Mouse (Mus musculus) adrenal gland, postnatal 25 days (tissue): Measurements from ENCODE around the gene Taf1c. TPM values are rescaled to one million over a fixed set of nuclear protein-coding genes. Genes with fewer than 3 reads are reported as not detected.

Experiments used
- DNase-seq: peaks from one replicate; pipeline ENCODE4 v3.0.0; 2021; ENCODE audit warnings: mixed read lengths
- total RNA-seq: library from RNA; stranded (reverse); gene quantifications from 2 replicates; pipeline ENCODE4 v1.2.3, GENCODE M21; 2021

Gene Taf1c
- total RNA-seq, 1 experiment from 2014 or later, result 15.7 TPM

DNA sequence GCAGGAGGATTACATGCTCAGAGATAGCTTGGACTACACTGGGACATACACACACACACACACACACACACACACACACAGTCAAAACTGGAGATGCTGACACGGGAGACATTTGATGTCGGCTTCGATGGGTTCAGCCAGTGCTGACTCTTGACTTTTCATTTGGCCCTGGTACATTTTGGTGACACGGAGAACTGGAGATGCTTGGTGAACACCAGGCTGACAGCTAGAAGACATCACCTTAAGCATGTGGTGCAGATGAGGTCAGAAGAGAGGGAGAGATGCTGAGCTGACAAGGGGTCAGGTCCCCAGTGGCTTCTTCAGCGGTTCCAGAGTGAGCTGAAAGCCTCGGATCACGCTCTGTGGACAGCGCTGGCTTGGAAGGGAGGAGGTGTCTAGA, 18.0 kb upstream of the Taf1c start:
- no peak for DNase-seq

DNA sequence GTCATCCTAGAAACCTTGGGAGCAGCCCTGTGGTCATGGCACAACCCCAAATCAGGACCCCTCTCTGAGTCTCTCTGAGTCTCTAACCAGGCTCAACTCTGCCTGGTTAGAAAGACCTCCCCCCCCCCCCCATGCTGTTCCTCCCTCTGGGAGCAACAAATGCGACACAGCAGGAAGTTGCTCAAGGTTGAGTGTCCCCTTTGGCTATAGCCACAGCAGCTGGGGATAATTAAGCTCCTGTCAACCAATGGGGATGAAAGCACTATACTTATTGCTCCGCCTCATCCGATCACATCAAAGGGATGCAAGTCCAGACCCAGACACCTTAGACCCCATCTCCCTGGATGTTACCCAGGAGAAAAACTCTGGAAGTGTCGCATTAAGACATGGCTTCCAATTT, 17.5 kb upstream of the Taf1c start:
- DNase-seq, result no peak

DNA sequence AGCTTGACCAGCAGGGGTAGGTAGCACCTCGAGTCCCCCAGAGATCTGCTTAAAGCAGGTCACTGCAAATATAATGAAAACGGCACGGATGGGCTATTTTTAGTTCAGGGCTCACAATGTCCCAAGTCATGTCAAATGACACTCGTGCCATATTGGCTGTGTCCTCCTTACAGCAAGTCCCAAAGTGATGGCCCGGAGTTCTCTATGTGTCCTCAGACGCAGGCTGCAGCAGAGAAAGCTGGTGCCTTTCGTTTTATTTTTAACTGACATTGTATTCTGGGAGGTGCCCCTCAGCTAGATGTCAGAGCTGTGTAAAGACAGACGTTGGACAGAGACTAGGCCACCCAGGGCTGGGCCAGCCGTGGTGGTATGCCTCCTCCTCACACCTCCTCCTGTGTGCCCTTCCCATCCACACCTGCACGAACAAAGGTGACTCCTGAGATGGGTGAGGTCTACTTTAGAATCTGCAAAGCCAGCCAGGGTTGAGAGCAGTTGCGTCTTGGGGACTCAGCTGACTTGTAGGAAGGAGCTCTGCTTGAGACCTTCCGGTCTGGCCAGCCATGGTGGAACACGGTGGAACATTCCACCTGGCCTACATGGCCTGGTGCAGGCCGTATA, 15.9 kb upstream of the Taf1c start:
- DNase-seq, result no peak

DNA sequence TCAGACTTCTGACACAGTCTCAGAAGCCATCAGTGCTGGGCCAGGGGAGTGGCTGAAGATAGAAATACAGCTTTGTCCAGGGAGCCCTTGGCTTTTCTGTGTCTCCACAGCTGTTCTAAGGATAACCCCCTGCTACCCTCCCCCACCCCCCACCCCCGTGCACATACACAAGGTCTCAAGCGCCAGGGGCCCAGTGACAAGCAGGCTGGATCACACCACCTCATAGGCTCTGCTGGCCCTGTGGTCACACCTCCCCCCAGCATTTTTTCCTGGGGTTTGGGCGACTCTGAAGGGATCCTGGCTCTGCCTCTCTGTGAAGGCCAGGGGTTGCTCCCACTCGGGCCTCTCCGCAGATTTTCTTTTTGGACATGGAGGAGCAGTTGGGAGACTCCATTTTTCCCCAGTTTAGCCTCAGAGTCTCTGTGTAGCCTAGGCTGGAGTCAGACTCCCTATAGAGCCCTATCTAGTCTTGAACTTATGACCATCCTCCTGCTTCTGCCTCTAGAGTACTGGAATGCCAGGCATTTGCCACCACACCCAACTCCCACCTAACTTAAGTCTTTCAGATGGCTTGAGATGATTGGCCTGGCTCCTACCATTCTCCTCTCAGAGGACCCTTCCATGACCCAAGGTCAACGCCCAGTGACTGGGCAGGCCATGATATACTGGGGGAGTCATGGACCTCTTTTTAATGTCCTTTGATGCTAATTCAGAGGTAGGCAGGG, 15.3 kb upstream of the Taf1c start:
- DNase-seq, result no peak

DNA sequence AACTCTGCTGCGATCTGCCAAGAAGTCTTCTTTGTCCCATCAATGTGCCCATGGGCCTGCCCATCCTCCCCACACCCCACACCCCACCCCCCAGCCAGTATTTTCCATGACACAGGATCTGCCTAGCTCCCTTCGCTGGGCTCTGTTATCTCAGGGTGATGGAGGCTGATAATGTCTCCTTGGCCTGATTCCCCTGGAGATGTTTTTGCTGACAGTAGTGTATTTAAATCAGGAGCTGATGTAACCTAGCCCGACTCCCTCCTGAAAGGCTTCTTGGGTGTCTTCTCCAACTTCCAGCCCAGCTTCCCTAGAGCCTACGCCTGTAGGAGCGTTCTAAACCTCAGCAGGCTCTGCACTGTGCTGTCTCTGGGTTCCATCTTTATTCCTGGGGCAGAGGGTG, 13.9 kb upstream of the Taf1c start:
- no peak for DNase-seq

DNA sequence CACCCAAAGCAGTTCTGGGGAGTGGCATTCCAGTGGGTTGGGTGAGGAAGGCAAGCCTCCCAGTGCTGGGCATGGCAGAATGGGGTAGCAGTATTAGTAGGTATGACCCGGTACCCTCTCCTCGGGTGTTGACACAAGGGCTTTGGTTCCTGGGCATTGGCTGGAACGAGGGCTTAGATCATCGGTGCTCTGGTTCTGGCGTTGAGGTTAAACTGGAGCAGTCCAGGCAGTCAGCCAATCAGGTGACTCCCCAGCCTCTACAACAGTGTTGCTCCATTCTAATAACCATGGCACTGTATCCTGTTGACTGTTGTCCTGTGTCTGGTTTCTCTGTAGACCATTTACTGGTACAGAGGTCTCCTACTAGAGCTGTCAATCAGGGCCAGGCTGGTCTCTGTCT, 12.6 kb upstream of the Taf1c start:
- no peak for DNase-seq

DNA sequence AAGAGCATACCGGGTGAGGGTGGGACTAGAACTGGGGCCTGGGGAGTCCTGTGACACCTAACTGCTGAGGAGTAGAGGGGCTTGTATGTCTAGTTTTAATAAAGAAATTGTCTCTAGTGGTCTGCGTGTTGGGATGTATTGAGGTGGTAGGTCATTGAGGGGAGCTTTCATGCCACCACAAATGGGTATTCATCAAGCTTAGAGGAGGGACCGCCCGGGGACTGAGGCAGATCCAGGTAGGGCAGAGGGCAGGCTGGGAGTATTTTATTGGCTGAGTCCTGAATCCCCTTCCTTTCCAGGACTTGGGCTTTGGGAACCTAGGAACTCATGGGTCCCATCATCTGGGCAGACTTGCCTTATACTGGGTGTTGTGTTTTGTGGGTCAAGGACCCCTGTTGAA, 11.8 kb upstream of the Taf1c start:
- DNase-seq, result no peak

DNA sequence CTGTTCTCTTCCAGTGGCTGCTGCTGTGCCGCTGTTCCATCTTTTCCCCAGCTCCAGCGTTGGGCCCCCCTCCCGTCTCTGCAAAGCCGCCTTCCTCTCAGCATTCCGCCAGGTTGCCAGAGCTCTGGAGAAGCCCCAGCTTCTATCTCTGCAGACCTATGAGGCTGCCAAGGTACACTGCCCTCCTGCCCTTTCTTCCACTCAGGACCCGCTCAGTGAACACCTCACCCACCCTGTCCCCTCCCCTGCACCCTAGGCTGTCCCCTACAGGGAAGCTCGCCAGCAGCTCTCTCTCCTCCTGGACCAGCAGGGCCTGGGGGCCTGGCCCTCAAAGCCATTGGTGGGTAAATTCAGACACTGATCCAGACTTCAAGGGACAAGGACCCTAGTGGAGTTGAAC, 11.3 kb upstream of the Taf1c start:
- DNase-seq, result no peak

DNA sequence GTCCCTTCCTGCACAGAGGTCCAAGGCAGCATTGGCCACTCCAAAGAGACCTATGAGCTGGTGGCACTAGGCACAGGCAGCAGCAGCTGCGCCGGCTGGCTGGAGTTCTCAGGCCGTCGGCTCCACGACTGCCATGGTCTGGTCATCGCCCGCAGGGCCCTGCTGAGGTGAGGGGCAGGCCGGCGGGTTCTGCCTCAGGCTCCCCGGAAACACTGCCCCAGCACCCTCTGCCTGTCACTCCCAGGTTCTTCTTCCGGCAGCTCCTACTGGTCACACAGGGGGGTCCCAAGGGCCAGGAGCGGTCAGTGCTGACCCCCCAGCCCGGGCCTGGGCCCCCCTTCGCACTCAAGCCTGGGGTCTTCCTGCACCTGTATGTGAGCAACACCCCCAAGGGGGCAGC, 10.1 kb upstream of the Taf1c start:
- DNase-seq, result no peak

DNA sequence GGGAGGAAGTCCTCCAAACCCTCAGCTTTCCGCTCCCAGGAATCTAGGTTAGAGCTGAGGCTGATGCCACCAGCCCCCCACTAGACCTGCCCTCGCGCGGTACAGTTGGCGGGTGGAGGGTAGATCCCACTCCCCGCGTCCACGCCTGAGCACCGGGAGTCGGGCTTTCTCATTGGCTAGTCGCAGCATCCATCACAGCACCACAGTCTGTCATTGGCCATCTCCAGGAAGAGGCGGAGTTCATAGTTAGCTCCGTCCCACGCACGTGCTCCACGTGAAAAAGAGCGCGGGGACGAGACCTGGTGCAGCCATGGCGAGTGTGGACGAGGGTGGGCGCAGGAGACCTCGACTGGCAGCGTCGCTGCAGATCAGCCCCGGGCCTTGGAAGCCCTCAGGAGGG, 7.4 kb upstream of the Taf1c start, which contains the start of gene Adad2:
Gene Adad2, plus strand, starts transcription at position 277 of the 400 bp plus-strand sequence.
- no peak for DNase-seq

DNA sequence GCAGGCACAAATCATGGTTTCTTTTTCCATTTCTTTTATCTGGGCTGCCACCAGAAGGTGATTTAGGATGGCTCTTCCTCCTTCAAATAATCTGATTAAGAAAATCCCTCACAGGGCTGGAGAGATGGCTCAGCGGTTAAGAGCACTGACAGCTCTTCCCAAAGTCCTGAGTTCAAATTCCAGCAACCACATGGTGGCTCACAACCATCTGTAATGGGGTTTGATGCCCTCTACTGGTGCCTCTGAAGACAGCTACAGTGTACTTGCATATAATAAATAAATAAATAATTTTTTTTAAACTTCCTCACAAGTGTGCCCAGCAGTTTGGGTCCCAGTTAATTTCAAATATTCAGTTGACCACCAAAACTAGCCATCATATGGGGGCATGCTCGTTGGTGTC, 1.2 kb upstream of the Taf1c start:
- no peak for DNase-seq

DNA sequence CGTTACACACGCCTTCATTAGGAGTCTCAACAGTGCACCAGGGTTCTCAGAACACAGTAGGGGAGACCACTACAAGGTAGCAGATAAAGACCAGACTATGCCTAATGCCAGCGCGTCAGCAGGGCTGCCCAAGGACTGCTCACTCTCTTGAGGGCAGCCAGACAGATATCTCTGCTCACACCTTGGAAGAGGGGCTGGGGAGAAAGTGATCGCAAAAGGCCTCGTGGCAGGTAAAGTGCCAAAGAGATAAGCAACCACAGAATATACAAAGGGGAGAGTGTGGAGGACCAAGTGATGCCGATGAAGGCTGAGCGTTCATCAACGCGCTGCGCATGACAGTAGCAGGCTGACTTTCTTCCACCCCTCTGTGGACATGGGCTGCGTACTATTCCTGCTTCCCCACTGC, 621 bp downstream of the Taf1c start:
- DNase-seq, result no peak

DNA sequence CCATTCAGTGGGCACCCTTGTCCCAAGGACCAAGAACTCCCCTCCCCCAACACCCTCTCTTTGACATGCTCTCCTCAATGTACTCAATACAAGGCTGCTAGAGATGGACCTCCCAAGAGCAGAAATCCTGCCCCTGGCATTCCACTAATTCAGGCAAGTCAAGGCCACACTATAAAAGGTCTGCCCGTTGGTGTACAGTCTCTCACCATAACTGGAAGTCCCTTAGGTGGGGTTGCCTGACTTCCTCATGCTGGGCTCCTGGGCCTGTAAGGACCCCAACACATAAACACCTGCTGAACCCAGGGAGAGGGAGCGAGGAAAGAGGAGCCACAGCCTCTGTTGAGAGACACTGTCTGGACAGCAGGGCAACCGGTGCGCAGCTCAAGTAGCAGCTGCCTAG, 1.3 kb downstream of the Taf1c start:
- DNase-seq, result no peak

DNA sequence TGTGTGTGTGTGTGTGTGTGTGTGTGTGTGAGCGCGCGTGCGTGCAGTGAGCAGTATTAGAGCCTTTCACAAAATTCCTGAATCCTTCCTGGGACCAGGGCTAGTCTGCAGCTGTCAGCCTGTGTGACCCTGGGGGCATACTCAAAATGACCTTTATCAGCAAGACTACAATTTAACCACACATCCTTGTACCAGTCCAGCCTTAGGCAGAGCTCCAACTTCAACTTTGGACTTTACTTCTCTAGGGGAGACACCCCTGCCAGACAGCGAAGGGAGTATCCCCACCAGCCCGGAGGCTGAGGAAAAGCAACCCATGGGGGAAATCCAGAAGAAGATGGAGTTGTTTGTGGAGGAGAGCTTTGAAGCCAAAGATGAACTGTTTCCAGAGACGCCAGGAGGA, 13.6 kb downstream of the Taf1c start:
- no peak for DNase-seq

DNA sequence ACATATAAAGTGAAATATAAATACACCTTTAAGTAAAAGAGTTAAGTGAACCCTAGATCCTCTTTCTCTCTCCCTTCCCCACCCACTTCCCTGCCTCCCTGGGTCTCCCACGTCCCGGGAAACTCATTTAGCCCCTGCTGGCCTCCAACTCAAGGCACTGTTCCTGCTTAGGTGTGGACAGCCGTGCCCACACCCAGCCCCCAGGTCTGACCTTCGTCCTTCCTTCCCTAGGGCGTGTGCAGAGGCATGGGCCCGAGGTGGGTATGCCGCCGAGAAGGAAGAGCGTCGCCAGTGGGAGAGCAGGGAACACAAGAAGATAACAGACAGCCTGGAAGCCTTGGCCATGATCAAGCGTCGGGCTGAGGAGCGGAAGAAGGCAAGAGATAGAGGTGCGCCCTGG, 14.7 kb downstream of the Taf1c start:
- no peak for DNase-seq

DNA sequence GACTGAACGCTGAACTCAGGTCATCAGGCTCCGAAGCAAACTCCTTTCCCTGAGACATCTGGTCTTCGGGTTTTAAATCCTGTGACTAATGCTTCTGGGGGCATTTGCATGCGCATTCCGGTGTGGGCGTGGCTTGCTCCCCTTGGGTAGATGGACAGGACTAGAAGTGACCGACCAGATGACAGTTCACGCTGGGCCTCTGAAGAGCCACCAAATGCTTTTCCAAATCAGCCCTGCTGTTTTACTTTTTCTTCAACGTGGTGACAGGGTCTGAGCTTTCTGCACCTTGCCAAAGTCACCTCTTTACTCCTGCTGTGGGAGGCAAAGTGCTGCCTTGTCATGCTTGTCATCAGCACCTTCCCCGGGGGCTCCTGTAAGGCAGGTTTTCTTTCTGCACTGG, 16.2 kb downstream of the Taf1c start:
- no peak for DNase-seq

DNA sequence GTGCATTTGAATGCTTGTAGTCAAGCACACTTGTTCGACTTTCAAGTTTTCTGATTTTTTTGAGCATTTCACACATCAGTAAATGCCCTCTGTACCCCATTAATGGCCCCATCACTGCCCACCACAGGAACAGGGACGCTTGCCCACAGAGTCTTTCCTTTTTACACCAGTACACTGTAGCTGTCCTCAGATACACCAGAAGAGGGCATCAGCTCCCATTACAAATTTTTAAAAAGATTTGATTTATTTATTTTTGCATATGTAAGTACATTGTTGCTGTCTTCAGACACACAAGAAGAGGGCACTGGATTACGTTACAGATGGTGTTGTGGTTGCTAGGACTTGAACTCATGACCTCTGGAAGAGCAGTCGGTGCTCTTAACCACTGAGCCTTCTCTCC, 16.7 kb downstream of the Taf1c start:
- DNase-seq, result no peak

DNA sequence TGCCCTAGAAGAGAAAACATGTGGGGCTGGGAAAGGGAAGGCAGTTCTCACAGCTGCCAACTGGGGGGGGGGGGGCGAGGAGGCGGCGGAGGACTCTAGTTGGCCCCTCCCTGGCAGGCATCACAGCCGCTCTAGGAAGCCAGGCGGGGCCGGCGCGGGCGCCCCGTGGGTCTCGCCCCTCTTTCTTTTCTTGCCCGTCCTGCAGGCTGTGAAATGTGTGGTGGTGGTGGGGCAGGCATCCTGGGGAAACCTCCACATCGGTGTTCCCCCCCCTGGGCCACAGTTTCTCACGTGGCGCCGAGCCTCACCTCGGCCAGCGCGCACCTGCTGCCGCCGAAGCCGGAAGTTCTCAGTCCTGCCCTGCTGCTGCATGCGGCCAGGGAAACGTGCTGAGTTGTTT, 19.1 kb downstream of the Taf1c start:
- DNase-seq, result no peak

DNA sequence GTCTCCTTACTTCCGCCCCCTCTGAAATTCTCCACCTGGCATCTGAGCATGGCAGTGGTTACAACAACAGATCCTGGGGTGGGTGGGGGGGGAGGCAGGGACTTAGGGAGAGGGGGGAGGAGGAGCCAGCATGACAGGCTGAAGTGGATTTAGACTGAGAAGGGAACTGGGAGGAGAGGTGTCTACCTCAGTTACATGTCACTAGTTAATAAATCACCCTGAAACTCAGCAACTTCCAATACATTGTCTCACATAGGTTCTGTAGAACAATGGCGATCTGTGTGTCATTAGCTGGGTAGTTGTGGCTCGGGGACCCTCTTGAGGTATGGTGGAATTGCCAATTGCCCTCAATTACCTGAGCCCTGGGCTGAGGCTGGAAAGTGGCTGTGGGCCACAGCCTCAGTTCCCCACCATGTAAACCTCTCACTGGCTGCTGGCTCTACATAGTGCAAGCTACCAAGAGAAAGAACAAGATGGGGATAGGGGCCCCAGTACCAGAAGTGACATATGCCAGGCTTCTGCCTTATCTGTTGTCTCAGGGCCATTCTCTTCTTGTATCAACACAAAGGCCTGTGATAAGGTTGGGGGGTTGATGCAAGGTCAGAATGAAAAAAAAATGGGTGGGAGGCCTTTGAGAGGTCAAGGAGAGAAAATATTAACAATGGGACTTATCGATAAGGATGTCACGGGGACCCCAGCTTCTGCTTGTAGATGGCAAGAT, 24.4 kb downstream of the Taf1c start:
- no peak for DNase-seq

DNA sequence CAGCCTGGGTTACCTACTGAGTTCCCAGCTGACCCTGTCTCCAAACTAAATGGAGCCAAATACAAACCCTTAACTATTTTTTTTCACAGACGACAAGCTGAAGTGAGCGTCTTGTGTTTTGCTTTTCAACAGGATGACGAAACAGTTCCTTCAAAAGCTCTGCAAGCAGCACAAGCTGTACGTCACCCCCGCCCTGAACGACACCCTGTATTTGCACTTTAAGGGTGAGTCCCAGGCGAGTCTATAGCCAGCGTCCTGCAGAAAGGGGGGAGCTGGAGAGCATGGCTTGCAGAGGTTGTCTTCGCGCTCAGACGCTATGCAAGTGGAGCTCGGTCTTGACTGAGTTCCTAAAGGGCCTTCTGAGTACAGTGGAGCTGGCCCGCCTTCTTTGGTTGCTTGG, 25.9 kb downstream of the Taf1c start:
- no peak for DNase-seq

DNA sequence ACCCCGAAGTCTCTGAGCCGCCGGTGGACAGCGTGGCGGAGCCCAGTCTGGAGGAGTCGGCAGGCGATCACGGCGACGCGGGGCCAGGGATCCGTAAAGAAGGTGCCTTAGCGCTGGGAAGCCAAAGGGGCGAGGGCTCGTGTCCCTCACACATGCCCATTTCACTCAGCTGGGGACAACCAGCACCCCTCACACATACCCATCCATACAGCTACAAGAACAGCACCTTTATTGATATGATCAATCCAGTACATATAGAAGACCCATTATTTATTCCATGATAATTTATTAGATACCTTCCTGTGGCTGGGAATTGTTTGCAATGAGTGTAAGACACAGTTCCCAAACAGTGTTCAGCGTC, 29.7 kb downstream of the Taf1c start:
- DNase-seq, result no peak

DNA sequence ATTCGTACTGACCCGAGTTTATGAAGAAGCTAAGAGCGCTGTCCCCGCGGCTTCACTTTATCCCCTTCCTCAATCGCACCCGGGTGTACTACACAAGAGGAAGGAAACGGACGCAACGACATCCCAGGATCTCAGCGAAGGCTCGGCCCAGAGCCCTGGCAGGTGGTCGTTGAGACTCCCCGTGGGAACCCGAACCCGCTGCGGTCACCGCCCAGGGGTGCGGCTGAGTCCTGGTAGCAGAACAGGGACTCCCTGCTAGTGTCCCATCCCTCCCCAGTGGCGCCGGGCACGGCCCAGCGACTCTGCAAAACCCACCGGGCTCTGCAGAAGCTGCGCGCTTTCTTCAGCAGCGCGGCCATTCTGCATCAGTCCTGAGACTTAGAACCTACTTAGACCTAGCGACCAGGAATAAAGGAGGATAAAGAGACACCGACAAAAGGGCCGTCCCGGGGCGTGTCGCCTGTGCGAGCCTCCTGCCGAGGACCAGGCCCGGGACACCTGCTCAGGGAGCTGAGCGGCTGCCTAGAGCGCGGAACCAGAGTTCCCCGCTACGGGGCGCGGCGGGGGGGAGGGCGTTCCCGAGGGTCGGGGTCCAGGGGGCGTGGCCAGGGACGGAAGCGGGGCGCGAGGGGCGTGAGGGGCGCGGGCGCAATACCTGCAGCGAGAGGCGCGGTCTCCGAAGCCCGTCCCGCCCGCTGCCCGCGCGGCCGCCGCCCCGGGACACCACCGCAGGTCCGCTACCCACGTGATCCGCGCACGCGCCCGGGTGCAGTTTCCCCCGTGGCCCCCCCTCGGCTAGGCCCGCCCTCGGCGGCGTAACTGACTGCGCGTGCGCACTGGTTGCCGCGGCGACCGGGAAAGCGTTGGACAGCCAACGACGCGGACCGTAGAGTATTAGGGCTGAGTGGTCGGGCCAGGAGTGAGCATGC, 30.3 kb downstream of the Taf1c start, which contains the start of the genes Hsdl1 and Dnaaf1:
Gene Hsdl1, minus strand, starts transcription at position 747 of the 929 bp plus-strand sequence.
Gene Dnaaf1, plus strand, starts transcription at position 799 of the 929 bp plus-strand sequence.
- peak; percentile 99 for DNase-seq
